Comparison of ENCODE assay signal across 31 mouse cellular contexts in genomic region chr4:117904761-117905160, GRCm38 (mm10). TPM values are rescaled to one million over a fixed set of nuclear protein-coding genes. Genes with fewer than 3 reads are reported as not detected.
DNase-seq lines count a peak whose midpoint lies in the region; ATAC-seq and TF ChIP-seq lines count a peak whose summit lies in the region.
"Had no signal": no experiment of that assay in that cellular context is flagged by ENCODE, and none has a peak within 500 bp of the region (broad histone marks: within the 10 kb centered on the region; RNA-seq: fewer than 3 reads in every experiment).

No protein-coding gene starts in this region.

- peak overlapping the region; percentile 40 for H3K27ac ChIP-seq in left cerebral cortex, adult 2 months
- H3K27ac ChIP-seq: embryonic facial prominence, embryonic 10.5 days; embryonic facial prominence, embryonic 13.5 days; forebrain, embryonic 12.5 days; forebrain, embryonic 15.5 days; heart, embryonic 15.5 days; hindbrain, embryonic 10.5 days; hindbrain, embryonic 13.5 days; intestine, embryonic 15.5 days had no signal

- peak; percentile 62 to 65 for DNase-seq in cerebellum, adult 18-20 months
- DNase-seq in cerebellum, adult 9-11 months, result peak; percentile 67
- no peak for DNase-seq in cerebellum, adult 11 months
- no peak for DNase-seq in left cerebral cortex, adult 2 months (ENCODE audit: extremely low spot score in 1 of 2, low spot score in 2 of 2)
- DNase-seq in left cerebral cortex, adult 18-20 months (ENCODE audit: low spot score in 2 of 2), result no peak
- peak; percentile 57 to 60 for DNase-seq in cerebellum, postnatal 10 days
- DNase-seq: adrenal gland, postnatal 10 days; B cell, adult 2 months; embryo, embryonic 11 days; gastrocnemius, postnatal 14 days; heart, adult 18-20 months; heart, postnatal 10 days; heart, postnatal 36 days; kidney, adult 11 months; kidney, adult 8-10 months had no signal

- no peak for TF ChIP-seq CTCF in left cerebral cortex, adult 2 months (IDR thresholded peaks at IDR 0.05)

- H3K4me3 ChIP-seq in left cerebral cortex, adult 2 months, result no peak overlapping the region
- H3K4me3 ChIP-seq: embryonic facial prominence, embryonic 10.5 days; embryonic facial prominence, embryonic 13.5 days; erythroblast, embryonic 14.5 days; forebrain, embryonic 12.5 days; forebrain, embryonic 15.5 days; heart, embryonic 12.5 days; heart, embryonic 15.5 days; hindbrain, embryonic 10.5 days; hindbrain, embryonic 13.5 days; intestine, embryonic 15.5 days had no signal

- no peak for ATAC-seq in cerebellum, adult (ENCODE audit: insufficient number of reproducible peaks, low FRiP score, low TSS enrichment)
- no peak for ATAC-seq in frontal cortex, adult (ENCODE audit: low TSS enrichment)
- ATAC-seq: hindbrain, embryonic 16.5 days; intestine, embryonic 15.5 days; Patski had no signal

- intact Hi-C loops in left cerebral cortex, adult 2 months (cut with DNase I), result no loop called here

RNA-seq across cellular contexts. Expression of gene Ipo13, which starts 10.0 kb away (rescaled TPM):
- total RNA-seq in left cerebral cortex, adult 2 months (2021), result 100 to 1,000 TPM; 115 to 123 TPM
- 100 to 1,000 TPM; 106 to 125 TPM for total RNA-seq in left cerebral cortex, adult 18-20 months (2021)

RNA-seq across cellular contexts. Expression of gene Dph2, which starts 12.9 kb away (rescaled TPM):
- total RNA-seq in left cerebral cortex, adult 2 months (2021), result 10 to 100 TPM in 1 of 2 experiments, 1 to 10 TPM in 1; 9.1 to 11.4 TPM
- 1 to 10 TPM; 9.2 to 9.8 TPM for total RNA-seq in left cerebral cortex, adult 18-20 months (2021)

RNA-seq across cellular contexts. Expression of gene Atp6v0b, which starts 17.6 kb away (rescaled TPM):
- 100 to 1,000 TPM; 430 to 462 TPM for total RNA-seq in left cerebral cortex, adult 2 months (2021)
- total RNA-seq in left cerebral cortex, adult 18-20 months (2021), result 100 to 1,000 TPM; 421 to 464 TPM

RNA-seq across cellular contexts. Expression of gene B4galt2, which starts 21.5 kb away (rescaled TPM):
- total RNA-seq in left cerebral cortex, adult 2 months (2021), result 10 to 100 TPM; 86.7 to 90.6 TPM
- 10 to 100 TPM; 82.6 to 89.3 TPM for total RNA-seq in left cerebral cortex, adult 18-20 months (2021)
- total RNA-seq: common myeloid progenitor, adult 5-6 weeks had no signal

RNA-seq across cellular contexts. Expression of gene Artn, which starts 24.8 kb away (rescaled TPM):
- 1 to 10 TPM; 3.6 to 3.9 TPM for total RNA-seq in left cerebral cortex, adult 2 months (2021)
- 1 to 10 TPM; 1.7 to 2.5 TPM for total RNA-seq in left cerebral cortex, adult 18-20 months (2021)
- total RNA-seq: CH12.LX; common myeloid progenitor, adult 5-6 weeks had no signal

Comparison
In these comparisons a context has a peak if more than half of its experiments do, and no peak if none do; other contexts are left out.
1. DNase-seq: peak in cerebellum, adult 18-20 months (2 of 2), cerebellum, adult 9-11 months (single experiment) and cerebellum, postnatal 10 days (2 of 2); none in cerebellum, adult 11 months (single experiment), left cerebral cortex, adult 2 months (0 of 2) and left cerebral cortex, adult 18-20 months (0 of 2).